Mouse (Mus musculus) MEL (cell line): ENCODE measurements at regions not wholly inside any gene's neighbourhood (a gene's known extent, or its start where the extent isn't known, plus 50 kb on each side); places are given as distances from the start of the nearest gene placed in this dataset.

ENCODE experiments used
- DNase-seq: peaks from one replicate; pipeline ENCODE4 v3.0.0; 2011; ENCODE audit warnings: low read depth, low spot score
- H3K27ac ChIP-seq: 2 replicates; pipeline ENCODE4 v1.5.1; 2012; ENCODE audit warnings: low read depth, mild to moderate bottlenecking, control low read depth, low read length, moderate library complexity; ENCODE audit not compliant: control insufficient read depth
- H3K27me3 ChIP-seq, 2 experiments: fragments of 150-350 bp in 1 of 2; sonication (generic) in 1 of 2; 2 replicates each; pipeline ENCODE4 v1.6.1; 2012; ENCODE audit warnings: low read length in 2 of 2, mild to moderate bottlenecking in 2 of 2, improper control_type of control experiment in 1 of 2, moderate library complexity in 1 of 2; ENCODE audit not compliant: insufficient read depth in 2 of 2, control insufficient read depth in 1 of 2
- H3K36me3 ChIP-seq, 2 experiments: 2 replicates each; pipeline ENCODE4 v1.6.1; 2012 to 2014; ENCODE audit warnings: low read length in 2 of 2, improper control_type of control experiment in 1 of 2, inconsistent platforms in 1 of 2, mild to moderate bottlenecking in 1 of 2; ENCODE audit not compliant: insufficient read depth in 2 of 2, control insufficient read depth in 1 of 2
- H3K4me1 ChIP-seq, 2 experiments: fragments of 150-350 bp in 1 of 2; sonication (generic) in 1 of 2; 2 replicates each; pipeline ENCODE4 v1.6.1; 2012; ENCODE audit warnings: low read length in 2 of 2, improper control_type of control experiment in 1 of 2, mild to moderate bottlenecking in 1 of 2; ENCODE audit not compliant: insufficient read depth in 2 of 2, control insufficient read depth in 1 of 2
- H3K4me3 ChIP-seq, 2 experiments: fragments of 150-350 bp in 1 of 2; sonication (generic) in 1 of 2; 2 replicates each; pipeline ENCODE4 v1.5.1; 2012; ENCODE audit warnings: low read depth in 2 of 2, low read length in 2 of 2, mild to moderate bottlenecking in 2 of 2, moderate library complexity in 2 of 2, control low read depth in 1 of 2, improper control_type of control experiment in 1 of 2; ENCODE audit not compliant: control insufficient read depth in 1 of 2, insufficient read depth in 1 of 2
- H3K79me2 ChIP-seq: 2 replicates; pipeline ENCODE4 v1.6.1; 2012; ENCODE audit warnings: mild to moderate bottlenecking, low read length, moderate library complexity; ENCODE audit not compliant: control insufficient read depth, poor library complexity, insufficient read depth
- H3K9ac ChIP-seq: 2 replicates; pipeline ENCODE4 v1.6.1; 2012; ENCODE audit warnings: low read depth, mild to moderate bottlenecking, control low read depth, low read length, moderate library complexity; ENCODE audit not compliant: control insufficient read depth, poor library complexity, severe bottlenecking
- H3K9me3 ChIP-seq: fragments of 150-350 bp; sonication (generic); replicated peaks from 2 replicates; pipeline ENCODE4 v1.6.1; 2012; ENCODE audit warnings: mild to moderate bottlenecking, low read length, improper control_type of control experiment, moderate library complexity; ENCODE audit not compliant: insufficient read depth
- BHLHE40 ChIP-seq: IDR thresholded peaks from 2 replicates; pipeline ENCODE4 v1.6.1; 2012; ENCODE audit warnings: low read depth, mild to moderate bottlenecking, inconsistent platforms, low read length, improper control_type of control experiment, borderline replicate concordance
- CHD1 ChIP-seq: IDR thresholded peaks from 2 replicates; pipeline ENCODE4 v1.6.1; 2012; ENCODE audit warnings: low read depth, mild to moderate bottlenecking, inconsistent platforms, low read length, improper control_type of control experiment
- CTCF ChIP-seq, 3 experiments: IDR thresholded peaks in 2 of 3; conservative IDR thresholded peaks in 1 of 3; 2 replicates each; pipeline ENCODE4 v1.5.1; 2011 to 2012; ENCODE audit warnings: low read length in 3 of 3, low read depth in 2 of 3, mild to moderate bottlenecking in 2 of 3, improper control_type of control experiment in 1 of 3, inconsistent platforms in 1 of 3, mixed read lengths in 1 of 3, moderate library complexity in 1 of 3; ENCODE audit not compliant: control insufficient read depth in 1 of 3, insufficient read depth in 1 of 3, poor library complexity in 1 of 3, severe bottlenecking in 1 of 3
- ELF1 ChIP-seq: IDR thresholded peaks from 2 replicates; pipeline ENCODE4 v1.6.1; 2014; ENCODE audit warnings: low read depth, mild to moderate bottlenecking, inconsistent platforms, low read length, improper control_type of control experiment, moderate library complexity
- ETS1 ChIP-seq: IDR thresholded peaks from 2 replicates; pipeline ENCODE4 v1.6.1; 2012; ENCODE audit warnings: low read depth, mild to moderate bottlenecking, inconsistent platforms, low read length, improper control_type of control experiment, moderate library complexity
- GATA1 ChIP-seq: IDR thresholded peaks from 2 replicates; pipeline ENCODE4 v1.6.1; 2011; ENCODE audit warnings: low read depth, low read length, improper control_type of control experiment
- HCFC1 ChIP-seq: IDR thresholded peaks from 2 replicates; pipeline ENCODE4 v1.6.1; 2012; ENCODE audit warnings: low read depth, mild to moderate bottlenecking, inconsistent platforms, low read length, improper control_type of control experiment, moderate library complexity
- KAT2A ChIP-seq: conservative IDR thresholded peaks from 2 replicates; pipeline ENCODE4 v1.6.1; 2012; ENCODE audit warnings: low read depth, low read length, improper control_type of control experiment, inconsistent platforms
- MAFK ChIP-seq: IDR thresholded peaks from 2 replicates; pipeline ENCODE4 v1.6.1; 2011; ENCODE audit warnings: low read depth, mild to moderate bottlenecking, low read length, improper control_type of control experiment, borderline replicate concordance
- MAZ ChIP-seq: IDR thresholded peaks from 2 replicates; pipeline ENCODE4 v1.6.1; 2012; ENCODE audit warnings: low read depth, mild to moderate bottlenecking, inconsistent platforms, low read length, improper control_type of control experiment
- MEF2A ChIP-seq: IDR thresholded peaks from 2 replicates; pipeline ENCODE4 v1.6.1; 2014; ENCODE audit warnings: low read depth, mild to moderate bottlenecking, inconsistent platforms, low read length, improper control_type of control experiment; ENCODE audit not compliant: poor library complexity, insufficient replicate concordance, severe bottlenecking; ENCODE audit errors: extremely low read depth
- MXI1 ChIP-seq: IDR thresholded peaks from 2 replicates; pipeline ENCODE4 v1.6.1; 2011; ENCODE audit warnings: mild to moderate bottlenecking, low read depth, low read length, improper control_type of control experiment
- MYC ChIP-seq: IDR thresholded peaks from 2 replicates; pipeline ENCODE4 v1.6.1; 2011; ENCODE audit warnings: low read depth, mild to moderate bottlenecking, low read length, improper control_type of control experiment, moderate library complexity
- NELFE ChIP-seq: IDR thresholded peaks from 2 replicates; pipeline ENCODE4 v1.6.1; 2011; ENCODE audit warnings: low read depth, low read length, improper control_type of control experiment
- NRF1 ChIP-seq: IDR thresholded peaks from 2 replicates; pipeline ENCODE4 v1.6.1; 2014; ENCODE audit warnings: low read depth, mild to moderate bottlenecking, inconsistent platforms, low read length, improper control_type of control experiment, moderate library complexity; ENCODE audit not compliant: poor library complexity, insufficient read depth, severe bottlenecking
- POLR2AphosphoS2 ChIP-seq: IDR thresholded peaks from 2 replicates; pipeline ENCODE4 v1.6.1; 2011; ENCODE audit warnings: low read length, improper control_type of control experiment
- POLR2AphosphoS5 ChIP-seq: IDR thresholded peaks from 2 replicates; pipeline ENCODE4 v1.6.1; 2012; ENCODE audit warnings: low read depth, borderline replicate concordance, mild to moderate bottlenecking, inconsistent platforms, low read length, moderate library complexity, mixed read lengths
- RAD21 ChIP-seq: IDR thresholded peaks from 2 replicates; pipeline ENCODE4 v1.6.1; 2011; ENCODE audit warnings: mild to moderate bottlenecking, low read depth, low read length, improper control_type of control experiment
- RCOR1 ChIP-seq: IDR thresholded peaks from 2 replicates; pipeline ENCODE4 v1.6.1; 2012; ENCODE audit warnings: low read depth, mild to moderate bottlenecking, inconsistent platforms, low read length, improper control_type of control experiment
- SIN3A ChIP-seq: IDR thresholded peaks from 2 replicates; pipeline ENCODE4 v1.6.1; 2012; ENCODE audit warnings: low read length, improper control_type of control experiment, inconsistent platforms
- SMC3 ChIP-seq: IDR thresholded peaks from 2 replicates; pipeline ENCODE4 v1.6.1; 2011; ENCODE audit warnings: low read depth, low read length, improper control_type of control experiment
- TAL1 ChIP-seq: IDR thresholded peaks from 2 replicates; pipeline ENCODE4 v1.6.1; 2012; ENCODE audit warnings: mild to moderate bottlenecking, inconsistent platforms, low read length, moderate library complexity, mixed read lengths
- TCF12 ChIP-seq: IDR thresholded peaks from 2 replicates; pipeline ENCODE4 v1.6.1; 2014; ENCODE audit warnings: low read depth, mild to moderate bottlenecking, inconsistent platforms, low read length, improper control_type of control experiment, moderate library complexity
- UBTF ChIP-seq: IDR thresholded peaks from 2 replicates; pipeline ENCODE4 v1.6.1; 2012; ENCODE audit warnings: low read depth, mild to moderate bottlenecking, inconsistent platforms, low read length, improper control_type of control experiment, moderate library complexity, borderline replicate concordance; ENCODE audit not compliant: insufficient read depth
- USF2 ChIP-seq, 2 experiments: IDR thresholded peaks; 2 replicates each; pipeline ENCODE4 v1.6.1; 2011 to 2012; ENCODE audit warnings: improper control_type of control experiment in 2 of 2, low read length in 2 of 2, borderline replicate concordance in 1 of 2, inconsistent platforms in 1 of 2, low read depth in 1 of 2, mild to moderate bottlenecking in 1 of 2; ENCODE audit not compliant: insufficient read depth in 1 of 2
- ZKSCAN1 ChIP-seq: IDR thresholded peaks from 2 replicates; pipeline ENCODE4 v1.6.1; 2012; ENCODE audit warnings: low read depth, mild to moderate bottlenecking, inconsistent platforms, low read length, improper control_type of control experiment, moderate library complexity
- ZMIZ1 ChIP-seq: IDR thresholded peaks from 2 replicates; pipeline ENCODE4 v1.6.1; 2012; ENCODE audit warnings: low read depth, mild to moderate bottlenecking, inconsistent platforms, low read length, improper control_type of control experiment, moderate library complexity
- ZNF384 ChIP-seq: IDR thresholded peaks from 2 replicates; pipeline ENCODE4 v1.6.1; 2012; ENCODE audit warnings: low read depth, mild to moderate bottlenecking, inconsistent platforms, low read length, improper control_type of control experiment

DNA sequence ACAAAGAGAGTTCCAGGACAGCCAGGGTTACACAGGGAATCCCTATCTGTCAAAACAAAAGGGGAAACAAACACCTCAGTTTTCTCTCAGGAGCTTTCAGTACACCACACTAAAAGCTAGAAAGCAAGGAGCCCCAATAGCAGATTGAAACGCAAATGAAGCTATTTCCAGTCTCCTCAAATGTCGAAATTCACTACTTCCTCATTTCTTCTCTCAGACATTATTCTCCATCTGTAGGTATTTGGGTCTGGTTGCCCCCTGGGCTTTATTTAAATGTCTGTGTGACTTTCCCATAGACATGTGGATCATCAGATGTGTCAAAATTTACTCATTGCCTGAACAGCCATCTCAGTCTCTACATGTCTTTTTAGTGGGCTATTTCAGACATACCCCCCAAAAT, 197.2 kb downstream of the Mycn start:
- Histone ChIP-seq H3K4me1 (no peaks in the 10 kb centered on the region), H3K79me2 (no peaks in the 10 kb centered on the region), H3K9ac (no peak overlapping the region), H3K4me3 (no peak overlapping the region), H3K9me3 (no peaks in the 10 kb centered on the region), H3K27ac (no peak overlapping the region)
- no peak for DNase-seq
- TF ChIP-seq POLR2AphosphoS2 (no peak), ZKSCAN1 (no peak), USF2 (IDR thresholded peaks at IDR 0.05; ENCODE audit: borderline replicate concordance in 1 of 2, insufficient read depth in 1 of 2, low read depth in 1 of 2, low read length in 2 of 2) (no peak), ETS1 (no peak), MEF2A (no peak), TCF12 (no peak), CHD1 (no peak), HCFC1 (no peak), POLR2AphosphoS5 (no peak), GATA1 (no peak), SIN3A (no peak), CTCF (IDR thresholded peaks at IDR 0.05 in 2 of 3, conservative IDR thresholded peaks at IDR 0.05 in 1 of 3; ENCODE audit: control insufficient read depth in 1 of 3, insufficient read depth in 1 of 3, low read depth in 2 of 3, low read length in 3 of 3, poor library complexity in 1 of 3, severe bottlenecking in 1 of 3) (no peak), BHLHE40 (no peak), ZNF384 (no peak), MAZ (no peak), ELF1 (no peak), TAL1 (no peak), RAD21 (no peak), MXI1 (no peak)
- TF ChIP-seq, all 39 proteins: peak for 0
- Histone ChIP-seq H3K36me3 (no peaks in the 10 kb centered on the region), H3K27me3 (no peaks in the 10 kb centered on the region)

DNA sequence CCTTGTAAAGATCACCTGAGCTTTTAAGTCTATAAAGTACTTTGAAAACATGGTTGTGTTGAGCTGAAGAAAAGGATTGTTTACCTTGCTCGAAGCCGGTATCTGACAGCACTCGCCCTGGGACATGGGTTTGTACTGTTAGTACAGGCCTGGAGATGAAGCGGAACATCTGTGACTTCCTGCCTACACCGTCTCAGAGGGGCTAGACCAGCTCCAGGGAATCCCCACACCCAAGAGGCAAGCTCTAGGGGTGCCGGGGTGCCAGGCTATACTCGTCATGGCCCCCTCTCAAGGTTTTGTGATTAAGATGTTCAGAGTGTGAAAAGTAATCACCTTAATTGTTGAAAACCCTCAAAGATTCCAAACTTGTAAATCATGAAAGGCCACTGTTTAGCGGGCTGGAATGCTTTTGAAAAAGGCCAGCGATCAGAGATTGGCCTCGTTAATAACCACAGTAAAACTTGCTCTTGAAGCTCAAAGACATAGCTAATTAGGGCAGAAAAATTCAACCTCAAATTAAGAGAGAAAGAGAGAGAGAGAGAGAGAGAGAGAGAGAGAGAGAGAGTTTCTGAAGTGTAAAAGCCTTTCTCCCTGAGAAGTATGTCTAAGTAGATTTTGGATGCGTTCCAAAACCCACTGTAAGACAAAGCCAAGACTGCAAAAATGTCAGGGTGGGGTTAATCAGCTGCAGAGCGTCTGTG, 202.9 kb downstream of the Mycn start:
- Histone ChIP-seq H3K27me3 (no peaks in the 10 kb centered on the region), H3K4me3 (no peak overlapping the region), H3K79me2 (no peaks in the 10 kb centered on the region), H3K4me1 (no peaks in the 10 kb centered on the region), H3K9ac (no peak overlapping the region), H3K27ac (no peak overlapping the region), H3K36me3 (no peaks in the 10 kb centered on the region), H3K9me3 (no peaks in the 10 kb centered on the region)
- TF ChIP-seq ETS1 (no peak), ZMIZ1 (no peak), NRF1 (no peak), MXI1 (no peak), SMC3 (no peak), UBTF (no peak), TCF12 (no peak), MAFK (no peak), MYC (no peak), KAT2A (no peak), RCOR1 (no peak), GATA1 (no peak), TAL1 (no peak), NELFE (no peak)
- no peak for DNase-seq
